Mouse (Mus musculus): Measurements from ENCODE around the gene Trim50. TPM values are rescaled to one million over a fixed set of nuclear protein-coding genes. Genes with fewer than 3 reads are reported as not detected.

Gene Trim50
- polyA plus RNA-seq, 1 experiment from 2014 or later: not detected

GRCm38 (mm10) chr5:135404623-135405022, 51.5 kb downstream of the Trim50 start:
- peak overlapping the region; percentile 25 for H3K4me2 ChIP-seq (replicated peaks)
- H3K9ac ChIP-seq (replicated peaks): no peak overlapping the region

GRCm38 (mm10) chr5:135405437-135405836, 52.3 kb downstream of the Trim50 start:
- ATAC-seq (replicated peaks): no peak
- H3K27ac ChIP-seq (replicated peaks): no peak overlapping the region

More at GRCm38 (mm10) chr5:135404623-135405022, 51.5 kb downstream of the Trim50 start:
- peak; percentile 69 for ATAC-seq (replicated peaks)
- 33% methylated on average over 20 of the region's 20 CpGs for WGBS
- Histone ChIP-seq H3K27ac (replicated peaks) (no peak overlapping the region), H3K36me3 (peaks cover 7% of the 10 kb centered on the region; the same call in 1 of the 2 replicates), H3K4me3 (no peak overlapping the region), H3K4me1 (no peaks in the 10 kb centered on the region), H3K27me3 (no peaks in the 10 kb centered on the region), H3K9me3 (no peaks in the 10 kb centered on the region)

GRCm38 (mm10) chr5:135408114-135408513, 55.0 kb downstream of the Trim50 start:
- WGBS: 90% methylated on average over 4 of the region's 4 CpGs
- no peak for ATAC-seq (replicated peaks)
- Histone ChIP-seq H3K9ac (replicated peaks) (no peak overlapping the region), H3K36me3 (peaks cover 31% of the 10 kb centered on the region; the same call in 1 of the 2 replicates), H3K4me1 (no peaks in the 10 kb centered on the region), H3K27me3 (no peaks in the 10 kb centered on the region), H3K27ac (replicated peaks) (no peak overlapping the region), H3K4me2 (replicated peaks) (no peak overlapping the region), H3K9me3 (no peaks in the 10 kb centered on the region), H3K4me3 (no peak overlapping the region)

More at GRCm38 (mm10) chr5:135405437-135405836, 52.3 kb downstream of the Trim50 start:
- Histone ChIP-seq H3K4me2 (replicated peaks) (no peak overlapping the region), H3K9me3 (no peaks in the 10 kb centered on the region), H3K36me3 (peaks cover 15% of the 10 kb centered on the region; the same call in 1 of the 2 replicates), H3K9ac (replicated peaks) (no peak overlapping the region), H3K4me1 (no peaks in the 10 kb centered on the region), H3K4me3 (no peak overlapping the region), H3K27me3 (no peaks in the 10 kb centered on the region)
- 81% methylated on average over 9 of the region's 9 CpGs for WGBS

GRCm38 (mm10) chr5:135410266-135410665, 57.2 kb downstream of the Trim50 start:
- WGBS: 95% methylated on average over 9 of the region's 9 CpGs
- ATAC-seq (replicated peaks): no peak
- Histone ChIP-seq H3K36me3 (peaks cover 37% of the 10 kb centered on the region; the same call in 1 of the 2 replicates), H3K9me3 (no peaks in the 10 kb centered on the region), H3K4me3 (no peak overlapping the region), H3K27me3 (no peaks in the 10 kb centered on the region), H3K4me2 (replicated peaks) (no peak overlapping the region), H3K27ac (replicated peaks) (no peak overlapping the region), H3K9ac (replicated peaks) (no peak overlapping the region), H3K4me1 (no peaks in the 10 kb centered on the region)

Small RNAs within 50 kb of the gene (microRNA-seq; reads per million reads assigned to microRNA genes)
- gene Mir7033: 0.88 reads per million

Other genes starting within 250 kb of the Trim50 start
- 16.8 and 17.5 TPM in 2 replicates for gene Tbl2, start 203.6 kb upstream of the Trim50 start, polyA plus RNA-seq (2015; fragmentation: Nextera tagmentation; extraction: Ambion mirVana)
- 52.9 and 53.8 TPM in 2 replicates for gene Bcl7b, start 185.0 kb upstream of the Trim50 start, polyA plus RNA-seq (2015; fragmentation: Nextera tagmentation; extraction: Ambion mirVana)
- 42.9 and 43.2 TPM in 2 replicates for gene Baz1b, start 166.0 kb upstream of the Trim50 start, polyA plus RNA-seq (2015; fragmentation: Nextera tagmentation; extraction: Ambion mirVana)
- 14.3 and 17.4 TPM in 2 replicates for gene Fzd9, start 102.1 kb upstream of the Trim50 start, polyA plus RNA-seq (2015; fragmentation: Nextera tagmentation; extraction: Ambion mirVana)
- gene Fkbp6, start 3.3 kb upstream of the Trim50 start, polyA plus RNA-seq (2015; fragmentation: Nextera tagmentation; extraction: Ambion mirVana): 0.18 TPM in 1 of 2 replicates, not detected in the other
- 40.3 and 40.7 TPM in 2 replicates for gene Nsun5, start 16.7 kb downstream of the Trim50 start, polyA plus RNA-seq (2015; fragmentation: Nextera tagmentation; extraction: Ambion mirVana)
- gene Pom121, start 41.3 kb downstream of the Trim50 start, polyA plus RNA-seq (2015; fragmentation: Nextera tagmentation; extraction: Ambion mirVana): 13.2 and 13.7 TPM in 2 replicates
- gene Hip1, start 191.8 kb downstream of the Trim50 start, polyA plus RNA-seq (2015; fragmentation: Nextera tagmentation; extraction: Ambion mirVana): 29.2 and 31.7 TPM in 2 replicates
- not detected in 2 replicates for gene Ccl26, start 210.3 kb downstream of the Trim50 start, polyA plus RNA-seq (2015; fragmentation: Nextera tagmentation; extraction: Ambion mirVana)
- gene Ccl24, start 219.8 kb downstream of the Trim50 start, polyA plus RNA-seq (2015; fragmentation: Nextera tagmentation; extraction: Ambion mirVana): 0.87 and 1.1 TPM in 2 replicates